Mouse (Mus musculus) testis, adult 2 months (tissue): Measurements from ENCODE around the gene Rgs8. TPM values are rescaled to one million over a fixed set of nuclear protein-coding genes. Genes with fewer than 3 reads are reported as not detected.

Source experiments
- H3K27ac ChIP-seq: fragments of 200-500 bp; 2 replicates; pipeline ENCODE4 v1.5.1; 2012; ENCODE audit warnings: low read depth, low read length; ENCODE audit not compliant: control insufficient read depth, insufficient read depth
- H3K27me3 ChIP-seq: fragments of 200-500 bp; 2 replicates; pipeline ENCODE4 v1.6.1; 2012; ENCODE audit warnings: mild to moderate bottlenecking, low read length, moderate library complexity; ENCODE audit not compliant: control insufficient read depth, insufficient read depth
- H3K36me3 ChIP-seq: fragments of 200-500 bp; 2 replicates; pipeline ENCODE4 v1.6.1; 2012; ENCODE audit warnings: mild to moderate bottlenecking, low read length; ENCODE audit not compliant: control insufficient read depth, insufficient read depth
- H3K4me1 ChIP-seq: fragments of 200-500 bp; 2 replicates; pipeline ENCODE4 v1.6.1; 2012; ENCODE audit warnings: low read length; ENCODE audit not compliant: control insufficient read depth, insufficient read depth
- H3K4me3 ChIP-seq: fragments of 200-500 bp; 2 replicates; pipeline ENCODE4 v1.5.1; 2012; ENCODE audit warnings: low read depth, mild to moderate bottlenecking, low read length, moderate library complexity, mixed read lengths; ENCODE audit not compliant: control insufficient read depth
- CTCF ChIP-seq: fragments of 200-500 bp; IDR thresholded peaks from 2 replicates; pipeline ENCODE4 v1.5.1; 2012; ENCODE audit warnings: low read depth, mild to moderate bottlenecking, inconsistent platforms, low read length, moderate library complexity; ENCODE audit not compliant: control insufficient read depth, insufficient read depth, insufficient replicate concordance
- POLR2A ChIP-seq: fragments of 200-500 bp; IDR thresholded peaks from 2 replicates; pipeline ENCODE4 v1.6.1; 2012; ENCODE audit warnings: low read depth, mild to moderate bottlenecking, inconsistent platforms, low read length, moderate library complexity; ENCODE audit not compliant: control insufficient read depth
- polyA plus RNA-seq: library from polyadenylated mRNA; depleted of rRNA; stranded (reverse); fragments of >200 nt; gene quantifications from 2 replicates; pipeline ENCODE4 v1.2.3, GENCODE M21; 2012

Rgs8 gene
- polyA plus RNA-seq, 1 experiment, result 0.06 TPM

DNA sequence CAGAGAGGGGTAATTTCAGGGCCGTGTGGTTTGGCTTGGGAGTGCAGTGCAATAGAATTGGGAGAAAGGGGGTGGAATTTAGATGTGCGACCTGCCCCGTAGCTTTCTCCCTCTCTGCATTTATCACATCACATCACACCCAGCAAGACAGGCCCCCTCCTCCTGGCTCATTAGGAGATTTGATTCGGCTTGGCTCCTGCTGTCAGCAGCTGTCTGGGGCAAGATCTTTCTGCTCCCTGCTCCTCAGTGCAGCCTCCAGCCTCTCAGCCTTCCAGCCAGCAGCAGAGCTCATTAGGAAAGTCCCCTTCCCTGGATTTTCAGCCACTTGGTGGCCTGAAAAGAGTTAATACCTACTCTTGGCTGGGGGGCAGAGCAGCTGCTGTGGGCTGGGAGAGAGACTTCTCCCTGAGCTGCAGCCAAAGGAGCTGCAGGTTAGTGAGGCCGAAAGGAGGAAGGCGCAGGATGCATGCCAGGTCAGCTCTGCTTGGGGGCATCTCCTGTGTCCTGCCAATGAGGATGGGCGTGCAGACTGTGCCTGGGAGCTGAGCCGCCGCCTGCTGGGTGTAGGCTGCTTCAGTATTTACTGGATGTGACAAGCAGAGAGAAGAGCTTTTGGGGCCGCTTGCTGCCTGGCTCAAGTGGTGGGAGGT lies 12.4 kb downstream of the Rgs8 start:
- Histone ChIP-seq H3K27me3 (no peaks in the 10 kb centered on the region), H3K27ac (no peak overlapping the region), H3K4me1 (peaks cover 2% of the 10 kb centered on the region; the same call in 1 of the 2 replicates), H3K4me3 (no peak overlapping the region), H3K36me3 (no peaks in the 10 kb centered on the region)
- TF ChIP-seq POLR2A (no peak), CTCF (no peak)

DNA sequence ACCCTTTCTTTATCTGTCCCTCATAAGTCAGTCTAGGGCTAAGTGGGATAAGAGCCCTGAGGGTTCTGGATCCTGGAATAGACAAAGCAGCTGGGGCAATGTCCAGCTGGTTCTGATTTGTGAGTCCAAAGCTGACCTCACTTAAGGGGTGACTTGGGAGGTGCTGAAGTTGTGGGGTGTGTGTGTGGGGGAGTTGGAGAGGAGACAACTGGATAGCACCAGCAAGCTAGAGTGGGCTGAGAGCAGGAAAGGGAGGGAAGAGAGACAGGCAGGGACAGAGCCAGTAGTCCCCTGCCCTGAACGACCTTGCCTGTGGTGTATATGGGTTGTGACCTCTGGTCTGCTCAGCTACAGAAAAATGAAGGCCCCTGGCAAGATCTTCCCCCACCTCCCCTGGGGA lies 13.4 kb downstream of the Rgs8 start:
- no peak overlapping the region for H3K27ac ChIP-seq

DNA sequence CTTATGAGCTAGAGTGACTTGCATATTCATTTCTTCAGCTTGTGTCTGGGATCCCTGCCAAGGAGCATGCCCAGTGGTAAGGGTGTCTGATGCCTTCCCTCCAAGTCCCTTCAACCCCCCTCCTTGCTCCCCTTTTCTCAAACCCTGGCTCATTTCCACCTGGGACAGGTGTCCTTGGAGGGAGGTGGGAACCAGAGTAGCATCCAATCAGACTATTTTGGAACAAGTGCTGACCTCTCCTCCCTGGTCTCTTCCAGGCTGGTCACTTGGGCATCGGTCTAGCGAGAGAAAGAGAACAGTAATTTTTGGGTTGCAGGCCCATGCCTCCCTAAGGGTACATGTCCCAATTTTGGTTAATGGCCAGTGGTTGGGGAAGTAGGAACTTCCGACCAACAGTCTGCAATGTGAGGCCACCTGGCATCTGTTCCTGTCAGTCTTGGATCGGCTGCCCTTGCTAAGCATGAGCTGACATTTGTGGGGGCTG lies 14.5 kb downstream of the Rgs8 start:
- no peaks in the 10 kb centered on the region for H3K27me3 ChIP-seq
- no peak overlapping the region for H3K4me3 ChIP-seq
- H3K27ac ChIP-seq, result no peak overlapping the region

More for the DNA sequence above, 13.4 kb downstream of the Rgs8 start:
- Histone ChIP-seq H3K4me3 (no peak overlapping the region), H3K27me3 (no peaks in the 10 kb centered on the region), H3K36me3 (no peaks in the 10 kb centered on the region), H3K4me1 (peaks cover 2% of the 10 kb centered on the region; the same call in 1 of the 2 replicates)
- no peak for TF ChIP-seq POLR2A
- TF ChIP-seq CTCF, result no peak

DNA sequence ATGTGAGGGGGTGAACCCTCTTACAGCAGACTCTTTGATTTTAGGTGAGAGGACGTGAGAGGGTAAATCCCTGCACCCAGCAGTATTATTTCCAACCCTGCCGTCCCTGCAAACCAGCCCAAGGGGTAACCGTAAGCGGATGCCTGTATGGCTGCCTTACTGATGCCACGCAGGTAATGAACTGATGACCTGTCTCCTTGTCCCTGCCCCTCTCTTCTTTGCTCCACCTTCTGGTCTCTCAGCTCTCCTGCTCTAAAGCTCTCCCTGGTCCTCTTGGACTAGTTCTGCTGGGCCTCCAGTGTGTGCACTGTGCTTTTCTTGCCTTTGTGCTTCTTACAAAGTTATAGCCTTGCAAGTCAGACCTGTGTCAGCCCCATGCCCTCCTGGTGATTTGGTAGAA lies 15.0 kb downstream of the Rgs8 start:
- H3K4me1 ChIP-seq, result no peaks in the 10 kb centered on the region
- no peaks in the 10 kb centered on the region for H3K36me3 ChIP-seq
- TF ChIP-seq CTCF (no peak), POLR2A (no peak)
- H3K4me3 ChIP-seq, result no peak overlapping the region
- no peaks in the 10 kb centered on the region for H3K27me3 ChIP-seq
- no peak overlapping the region for H3K27ac ChIP-seq

More for the DNA sequence above, 14.5 kb downstream of the Rgs8 start:
- Histone ChIP-seq H3K36me3 (no peaks in the 10 kb centered on the region), H3K4me1 (no peaks in the 10 kb centered on the region)
- no peak for TF ChIP-seq POLR2A
- no peak for TF ChIP-seq CTCF

DNA sequence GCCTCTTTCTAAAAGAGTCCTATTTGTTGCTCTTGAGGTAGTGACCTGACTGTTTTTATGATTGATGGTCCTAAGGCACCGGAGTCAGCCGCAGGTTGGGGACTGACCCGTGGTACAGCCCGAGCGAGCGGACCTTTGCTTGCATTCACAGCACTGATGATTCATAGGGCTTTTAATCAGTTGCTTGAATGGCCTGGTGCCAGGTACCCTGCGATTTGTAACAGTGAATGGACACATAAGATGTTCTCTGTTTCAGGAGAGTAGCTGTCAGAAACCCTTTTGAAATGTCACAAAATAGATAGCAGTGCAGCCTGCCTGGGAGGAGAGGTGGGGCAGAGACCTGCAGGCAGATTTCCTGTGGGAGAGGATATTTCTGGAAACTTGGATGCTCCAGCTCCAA lies 16.3 kb downstream of the Rgs8 start:
- no peak overlapping the region for H3K27ac ChIP-seq
- no peaks in the 10 kb centered on the region for H3K36me3 ChIP-seq
- H3K4me1 ChIP-seq, result no peaks in the 10 kb centered on the region
- no peak overlapping the region for H3K4me3 ChIP-seq
- TF ChIP-seq CTCF, result no peak
- TF ChIP-seq POLR2A, result no peak
- H3K27me3 ChIP-seq, result no peaks in the 10 kb centered on the region

DNA sequence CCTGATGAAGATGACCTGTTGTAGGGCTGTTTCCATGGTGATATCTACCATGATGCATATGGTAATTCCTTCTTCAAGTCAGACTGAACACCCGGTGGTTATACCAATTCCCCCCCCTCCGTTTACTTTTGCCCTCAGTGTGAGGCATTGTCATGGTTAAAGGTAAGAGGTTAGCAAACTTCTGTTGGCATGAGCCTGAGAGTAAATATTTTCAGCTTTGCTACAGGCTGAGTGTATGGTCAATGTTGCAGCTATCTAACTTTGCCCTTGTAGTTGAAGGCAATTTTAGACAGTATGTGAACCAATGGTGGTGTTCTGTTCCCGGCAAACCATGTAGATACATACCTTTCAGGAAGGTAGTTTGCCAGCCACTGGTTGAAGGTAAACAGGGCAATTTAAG lies 16.9 kb downstream of the Rgs8 start:
- no peaks in the 10 kb centered on the region for H3K36me3 ChIP-seq
- H3K4me3 ChIP-seq, result no peak overlapping the region
- TF ChIP-seq CTCF, result no peak
- no peak for TF ChIP-seq POLR2A
- no peaks in the 10 kb centered on the region for H3K27me3 ChIP-seq
- no peaks in the 10 kb centered on the region for H3K4me1 ChIP-seq
- H3K27ac ChIP-seq, result no peak overlapping the region

DNA sequence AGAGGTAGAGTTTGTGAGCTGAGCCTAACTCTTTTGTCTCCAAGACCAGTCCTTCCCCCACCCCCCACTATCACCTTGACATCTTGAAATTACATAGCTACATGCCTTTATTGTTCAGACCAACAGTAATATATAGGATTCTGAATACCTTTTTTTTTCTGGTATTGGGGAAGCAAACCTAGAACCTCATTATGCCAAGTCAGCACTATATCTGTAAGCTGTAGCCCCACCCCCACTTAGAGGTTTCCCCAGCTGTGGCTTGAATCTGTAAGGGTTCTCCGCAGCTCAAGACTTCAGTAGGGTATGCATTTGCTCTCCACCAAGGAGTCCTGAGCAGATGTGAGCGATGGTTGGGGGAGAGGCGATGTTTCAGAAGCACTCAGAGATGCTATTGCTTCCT lies 18.5 kb downstream of the Rgs8 start:
- Histone ChIP-seq H3K36me3 (no peaks in the 10 kb centered on the region), H3K27ac (no peak overlapping the region), H3K4me3 (no peak overlapping the region), H3K27me3 (no peaks in the 10 kb centered on the region), H3K4me1 (no peaks in the 10 kb centered on the region)
- TF ChIP-seq CTCF, result no peak
- no peak for TF ChIP-seq POLR2A

DNA sequence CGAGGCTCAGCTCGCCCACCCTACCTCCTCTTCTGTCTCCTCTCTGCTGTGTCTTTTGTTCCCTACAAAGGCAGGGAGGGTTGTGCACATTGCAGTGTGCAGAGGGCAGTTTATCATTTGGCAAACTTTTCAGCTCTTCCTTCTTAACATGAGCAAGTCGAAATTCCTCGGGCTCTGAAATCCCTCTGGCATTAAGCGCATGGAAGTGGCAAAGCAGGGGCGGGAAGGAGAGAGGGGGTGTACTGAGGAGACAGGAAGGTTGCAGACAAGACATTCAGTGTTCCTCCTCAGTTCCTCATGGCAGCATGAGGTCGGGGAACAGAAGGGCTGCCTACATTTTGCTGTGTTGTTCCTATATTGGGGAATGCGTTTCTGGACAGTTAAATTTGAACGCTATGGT lies 19.9 kb downstream of the Rgs8 start:
- TF ChIP-seq POLR2A, result no peak
- no peak for TF ChIP-seq CTCF
- Histone ChIP-seq H3K27ac (no peak overlapping the region), H3K27me3 (no peaks in the 10 kb centered on the region)

More for the DNA sequence above, 19.9 kb downstream of the Rgs8 start:
- H3K4me1 ChIP-seq, result no peaks in the 10 kb centered on the region
- no peaks in the 10 kb centered on the region for H3K36me3 ChIP-seq
- no peak overlapping the region for H3K4me3 ChIP-seq
